Mouse (Mus musculus) macrophage (primary cell): ENCODE data around the gene Nucks1. TPM values are rescaled to one million over a fixed set of nuclear protein-coding genes. Genes with fewer than 3 reads are reported as not detected.

Source experiments
- H3K27ac ChIP-seq: fragments of 350-480 bp; formaldehyde crosslinking; 2 replicates; pipeline ENCODE4 v1.9.0; 2021
- H3K36me3 ChIP-seq: fragments of 350-480 bp; formaldehyde crosslinking; 2 replicates; pipeline ENCODE4 v1.9.0; 2021; ENCODE audit errors: inconsistent target
- H3K4me3 ChIP-seq: fragments of 350-480 bp; formaldehyde crosslinking; 2 replicates; pipeline ENCODE4 v1.9.0; 2021; ENCODE audit errors: inconsistent target
- H3K79me2 ChIP-seq: fragments of 350-480 bp; formaldehyde crosslinking; 2 replicates; pipeline ENCODE4 v1.9.0; 2021; ENCODE audit errors: inconsistent target
- WGBS: methylation state at CpG from one replicate; pipeline ENCODE4 v1.1.7; 2026; ENCODE audit warnings: inconsistent platforms; ENCODE audit not compliant: missing documents; 5-methylcytosine and 5-hydroxymethylcytosine counted together
- polyA plus RNA-seq: library from polyadenylated mRNA; stranded (reverse); fragments of 250-400 nt; gene quantifications from 3 replicates; pipeline ENCODE4 v1.2.4, GENCODE M21; 2018; ENCODE audit warnings: inconsistent platforms

Gene Nucks1
- polyA plus RNA-seq, 1 experiment from 2014 or later: 34.7 TPM

DNA sequence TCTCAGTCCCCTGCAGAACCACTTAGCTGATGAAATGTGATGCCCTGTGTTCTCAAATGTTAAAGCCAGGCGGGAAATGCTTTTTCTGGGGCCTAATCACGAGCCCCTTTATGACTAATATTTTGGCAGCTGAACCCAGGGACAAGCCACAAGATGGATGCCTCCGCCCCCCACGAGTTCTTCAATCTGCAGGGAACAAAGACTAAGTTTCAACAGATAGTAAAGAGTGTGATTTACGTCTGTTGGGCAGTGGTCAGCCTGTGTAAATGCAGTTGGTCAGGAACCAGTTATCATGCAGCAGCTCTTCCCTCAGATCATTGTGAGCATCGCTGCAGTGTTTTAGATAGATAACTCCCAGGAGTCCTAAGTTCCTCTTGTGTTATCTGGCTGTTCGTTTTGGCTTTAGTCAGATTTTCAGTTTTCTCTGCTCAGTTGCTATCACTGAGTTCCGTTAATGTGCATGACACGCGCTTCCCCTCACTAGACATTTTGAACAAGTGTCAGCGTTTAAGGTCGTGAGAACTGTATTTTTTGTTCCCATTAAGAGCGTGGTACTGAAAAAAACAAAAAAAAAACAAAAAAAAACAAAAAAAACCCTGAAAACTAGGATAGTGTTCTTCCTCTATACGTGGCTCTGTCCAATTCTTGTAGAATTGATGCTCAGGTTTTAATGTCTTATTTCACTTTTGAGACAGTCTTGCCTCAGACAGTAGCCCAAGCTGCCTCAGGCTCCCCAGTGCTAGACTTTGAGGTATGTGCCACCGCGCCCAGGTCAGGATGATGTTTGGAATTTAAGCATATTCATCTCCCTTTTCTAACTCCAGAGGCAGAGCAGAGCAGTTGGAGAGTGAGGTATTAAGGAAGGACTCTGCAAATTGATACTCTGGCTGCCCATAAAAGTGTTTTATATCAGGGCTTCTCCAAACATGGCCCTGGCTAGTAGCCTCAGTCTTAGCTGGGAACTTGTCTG is 32.6 kb downstream of the Nucks1 start:
- 50% methylated on average over 16 of the region's 16 CpGs for WGBS
- H3K27ac ChIP-seq: no peak overlapping the region
- H3K36me3 ChIP-seq: no peaks in the 10 kb centered on the region
- no peak overlapping the region for H3K4me3 ChIP-seq
- H3K79me2 ChIP-seq: no peaks in the 10 kb centered on the region

DNA sequence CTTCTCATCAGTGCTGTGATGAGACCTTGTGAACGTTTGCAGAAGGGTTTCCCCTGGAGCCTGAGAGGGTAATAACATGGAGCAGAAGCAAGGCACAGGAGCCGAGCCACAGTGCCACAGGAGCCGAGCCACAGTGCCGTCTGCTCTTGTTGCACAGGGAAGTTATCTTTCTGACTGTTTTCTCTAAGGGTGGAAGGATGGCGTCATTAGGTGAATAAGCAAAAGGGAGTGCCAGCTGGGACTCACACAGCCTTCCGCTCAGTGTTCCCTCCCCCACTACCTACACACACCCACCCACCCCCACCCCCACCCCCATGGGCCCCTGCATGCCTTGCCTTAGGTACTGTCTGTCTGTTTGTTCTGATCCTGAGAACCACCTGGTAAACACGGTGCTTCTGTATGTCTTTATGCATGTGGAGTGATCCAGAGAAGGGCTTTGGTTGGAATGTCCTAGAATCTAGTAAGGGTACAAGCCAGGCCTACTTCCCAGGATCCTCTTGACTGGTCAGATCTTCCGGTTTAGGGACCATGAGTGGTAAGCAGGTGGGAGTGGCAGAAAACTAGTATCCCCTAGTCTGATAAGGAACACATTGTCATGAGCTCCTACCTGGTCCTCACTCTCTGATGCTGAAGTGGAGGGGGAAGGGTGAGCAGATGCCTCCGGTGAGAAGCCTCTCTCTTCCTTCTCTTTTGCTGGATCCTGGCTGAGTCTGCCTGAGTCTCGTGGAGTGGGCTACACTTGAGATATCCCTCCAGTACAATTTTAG is 35.5 kb downstream of the Nucks1 start:
- H3K79me2 ChIP-seq: no peaks in the 10 kb centered on the region
- H3K36me3 ChIP-seq: no peaks in the 10 kb centered on the region
- 84% methylated on average over 10 of the region's 10 CpGs for WGBS
- no peak overlapping the region for H3K27ac ChIP-seq
- H3K4me3 ChIP-seq: no peak overlapping the region

DNA sequence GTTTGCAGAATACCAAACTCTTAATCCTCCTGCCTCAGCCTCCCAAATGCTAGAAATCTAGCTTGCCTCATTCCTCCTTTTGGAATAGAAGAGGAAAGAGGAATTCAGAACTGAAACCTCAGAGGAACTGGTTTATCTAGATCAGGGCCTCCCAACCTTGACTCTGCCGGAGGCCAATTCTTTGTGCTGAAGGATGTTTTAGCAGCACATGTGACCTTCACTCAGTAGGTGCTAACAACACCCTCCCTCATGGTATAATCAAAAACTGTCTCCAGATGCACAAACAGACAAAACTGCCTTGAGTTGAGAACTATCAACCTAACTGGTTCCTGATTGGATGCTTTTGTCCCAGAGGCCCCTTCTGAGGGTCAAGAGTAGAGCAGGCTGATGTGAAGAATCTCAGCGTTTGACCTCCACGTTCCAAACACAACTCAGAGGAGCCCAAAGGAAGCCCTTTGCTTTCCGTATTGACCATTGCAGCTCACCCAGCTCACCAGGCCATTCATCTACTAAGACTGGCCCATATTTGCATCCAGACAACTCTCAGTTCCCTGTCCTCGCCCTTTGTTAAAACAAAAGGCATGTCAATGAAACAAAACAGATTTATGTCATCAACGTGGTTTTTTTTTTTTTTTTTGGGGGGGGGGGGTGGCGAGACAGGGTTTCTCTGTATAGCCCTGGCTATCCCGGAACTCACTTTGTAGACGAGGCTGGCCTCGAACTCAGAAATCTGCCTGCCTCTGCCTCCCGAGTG is 36.3 kb downstream of the Nucks1 start:
- WGBS: 88% methylated on average over 10 of the region's 11 CpGs

DNA sequence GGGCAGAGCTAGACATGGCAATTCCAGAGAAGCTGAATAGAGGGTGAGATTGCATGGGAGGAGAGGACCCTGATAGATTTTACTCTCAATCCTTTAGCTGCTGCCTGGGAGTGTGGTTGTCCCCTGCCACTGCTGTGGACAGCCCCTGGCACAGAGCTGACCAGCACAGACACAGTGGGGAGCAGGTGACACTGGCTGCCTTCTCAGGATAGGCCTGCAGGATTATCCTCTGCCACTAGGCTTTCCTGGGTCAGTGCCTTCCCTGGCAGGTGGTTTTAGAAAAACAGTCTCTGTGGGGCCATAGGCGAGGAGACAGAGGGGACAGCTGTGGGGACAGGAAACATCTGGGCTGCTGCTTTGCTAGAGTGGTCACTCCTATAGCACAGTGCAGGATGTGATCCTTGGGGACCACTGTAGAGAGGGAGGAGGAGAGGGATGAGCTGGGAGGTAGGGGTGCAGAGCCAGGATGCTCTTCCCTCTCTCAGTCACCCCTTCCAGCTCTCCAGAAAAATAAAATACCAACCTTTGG is 37.7 kb downstream of the Nucks1 start:
- 38% methylated on average over 1 of the region's 1 CpGs for WGBS
- no peaks in the 10 kb centered on the region for H3K36me3 ChIP-seq
- no peak overlapping the region for H3K4me3 ChIP-seq
- no peak overlapping the region for H3K27ac ChIP-seq
- H3K79me2 ChIP-seq: no peaks in the 10 kb centered on the region

More for the DNA sequence above, 36.3 kb downstream of the Nucks1 start:
- Histone ChIP-seq H3K4me3 (no peak overlapping the region), H3K27ac (no peak overlapping the region), H3K36me3 (no peaks in the 10 kb centered on the region), H3K79me2 (no peaks in the 10 kb centered on the region)

DNA sequence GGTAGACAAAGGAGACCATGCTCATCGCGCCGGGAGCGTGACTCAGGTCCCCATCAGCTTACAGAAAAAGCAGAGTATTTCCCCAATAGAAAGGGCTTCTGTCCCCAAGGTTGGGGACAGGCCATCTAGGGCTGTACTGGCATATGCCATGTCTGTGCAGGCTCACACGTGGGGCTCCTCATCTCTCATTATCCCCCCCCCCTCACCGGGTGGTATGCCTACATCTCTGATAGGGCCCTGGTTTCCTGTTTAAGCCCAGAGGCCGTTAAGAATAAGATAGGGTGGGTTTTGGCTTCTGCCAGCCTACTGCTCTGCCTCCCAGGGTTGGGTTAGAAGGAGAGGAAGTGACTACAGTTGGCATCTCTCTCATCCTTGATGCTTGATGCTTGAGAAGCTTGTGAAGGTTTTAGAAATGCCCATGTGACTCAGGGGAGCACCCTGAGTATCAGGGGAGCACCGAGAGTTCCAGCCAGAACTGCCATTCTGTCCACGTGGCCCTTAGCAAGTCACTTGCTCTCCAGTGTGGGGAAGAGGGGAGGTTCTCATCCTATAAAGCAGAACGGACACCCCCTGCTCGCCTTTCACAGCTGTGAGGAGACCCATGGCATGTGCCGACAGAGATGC is 44.0 kb downstream of the Nucks1 start:
- Histone ChIP-seq H3K4me3 (no peak overlapping the region), H3K27ac (no peak overlapping the region), H3K79me2 (no peaks in the 10 kb centered on the region), H3K36me3 (no peaks in the 10 kb centered on the region)
- 55% methylated on average over 12 of the region's 12 CpGs for WGBS

DNA sequence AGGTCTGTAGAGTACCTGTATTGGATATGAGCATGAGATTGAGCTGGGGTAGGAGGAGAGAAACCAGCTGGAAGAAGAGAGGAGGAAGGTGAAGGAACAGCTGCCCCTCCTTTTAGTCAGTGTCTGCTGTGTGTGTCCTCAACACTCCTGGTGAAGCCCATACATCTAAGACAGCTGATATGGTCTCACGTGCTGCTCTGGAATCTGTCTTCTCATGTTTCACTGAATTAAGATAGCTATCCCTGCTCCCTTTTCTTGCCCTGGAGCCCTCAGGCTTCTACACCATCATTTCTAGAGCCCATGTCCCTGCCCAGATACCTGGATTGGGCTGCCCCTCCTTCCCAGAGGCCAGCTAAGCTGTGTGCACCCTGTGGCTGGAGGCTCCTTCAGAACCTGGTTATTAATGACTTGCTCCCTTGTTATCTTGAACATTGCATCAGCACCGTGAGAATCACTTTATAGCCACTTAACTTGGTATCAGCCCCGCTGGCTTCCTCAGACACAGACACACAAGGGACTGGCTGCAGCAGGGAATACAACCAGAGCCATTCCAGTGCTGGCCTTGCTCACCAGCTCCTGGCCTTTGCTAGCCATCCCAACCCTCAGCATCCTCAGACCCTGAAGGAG is 44.9 kb downstream of the Nucks1 start:
- no peaks in the 10 kb centered on the region for H3K79me2 ChIP-seq
- H3K27ac ChIP-seq: no peak overlapping the region
- WGBS: 95% methylated on average over 3 of the region's 3 CpGs
- H3K4me3 ChIP-seq: no peak overlapping the region
- no peaks in the 10 kb centered on the region for H3K36me3 ChIP-seq

DNA sequence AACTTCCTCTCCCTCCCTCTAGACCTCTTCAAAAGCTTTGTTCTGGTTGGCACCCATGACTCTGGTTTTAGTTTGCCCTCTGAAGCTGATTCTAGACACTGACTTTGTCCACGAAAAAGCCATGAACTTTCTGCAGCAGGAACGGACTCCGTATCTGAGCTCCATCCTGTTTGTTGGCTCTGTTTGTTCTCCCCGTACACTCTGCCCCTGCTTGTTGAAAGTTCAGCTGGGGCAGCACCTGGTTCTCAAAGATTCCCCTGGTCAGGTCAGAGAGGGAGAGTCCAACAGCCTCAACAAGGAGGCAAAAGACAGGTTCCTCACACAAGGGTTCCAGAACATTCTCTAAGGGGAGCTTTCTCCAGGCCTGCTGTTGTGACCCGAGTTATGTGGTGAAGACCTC is 47.1 kb downstream of the Nucks1 start:
- Histone ChIP-seq H3K4me3 (no peak overlapping the region), H3K36me3 (no peaks in the 10 kb centered on the region), H3K27ac (no peak overlapping the region), H3K79me2 (no peaks in the 10 kb centered on the region)
- WGBS: 86% methylated on average over 5 of the region's 5 CpGs

DNA sequence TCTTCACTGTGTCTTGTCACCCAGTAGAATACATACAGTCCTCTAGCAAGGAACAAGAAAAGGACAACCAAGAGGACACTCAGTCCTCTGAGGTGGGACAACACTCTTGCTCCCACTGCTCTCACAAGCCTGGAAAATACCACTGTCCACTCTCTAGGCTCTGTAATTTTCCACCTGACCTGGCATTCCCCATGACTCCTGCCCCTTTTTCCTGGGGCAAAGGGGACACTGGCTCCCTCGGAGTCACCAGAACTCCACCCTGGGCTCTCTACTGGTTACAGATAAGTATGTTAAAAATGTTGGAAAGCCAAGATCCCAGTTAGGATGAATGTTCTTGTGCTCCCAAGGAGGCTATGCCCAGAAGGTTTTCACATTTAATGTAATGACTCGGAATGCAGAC is 50.7 kb downstream of the Nucks1 start:
- H3K36me3 ChIP-seq: no peaks in the 10 kb centered on the region
- H3K79me2 ChIP-seq: no peaks in the 10 kb centered on the region
- H3K27ac ChIP-seq: no peak overlapping the region
- WGBS: 91% methylated on average over 1 of the region's 2 CpGs
- H3K4me3 ChIP-seq: no peak overlapping the region

DNA sequence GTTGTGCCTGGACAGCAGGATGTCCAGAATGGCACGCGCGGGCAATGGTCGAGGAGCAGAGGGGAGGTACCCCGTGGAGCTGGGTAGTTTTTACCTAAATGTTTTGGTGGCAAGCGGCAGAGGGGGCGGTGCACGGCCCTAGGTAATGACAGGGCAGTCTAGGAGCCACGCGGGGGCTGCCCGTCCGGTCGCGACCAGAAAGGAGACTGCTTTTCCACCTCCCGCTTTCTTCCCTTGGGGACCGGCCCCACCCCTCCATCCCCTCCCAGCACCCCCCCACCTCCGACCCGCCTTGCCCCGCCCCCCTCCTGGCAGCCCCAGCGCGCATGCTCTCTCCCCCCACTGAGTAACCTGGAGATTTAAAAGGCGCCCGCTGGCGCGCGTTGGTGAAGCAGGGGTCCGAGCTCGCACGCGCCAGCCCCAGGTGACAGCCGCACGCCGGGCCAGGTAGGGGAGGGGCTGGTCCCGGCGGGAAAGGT is 52.3 kb downstream of the Nucks1 start, which contains the start of gene Slc45a3:
TSS of gene Slc45a3 (plus strand) at position 362 of the 479 bp plus-strand sequence.
- H3K27ac ChIP-seq: no peak within 1 kb of the TSS
- whole genome bisulfite sequencing: 2% methylated on average over 23 of the region's 35 CpGs
- H3K36me3 ChIP-seq: no peaks in the 10 kb centered on the region
- H3K4me3 ChIP-seq: peak within 1 kb of the TSS; percentile 25; the same call in 1 of the 2 replicates
- no peaks in the 10 kb centered on the region for H3K79me2 ChIP-seq

DNA sequence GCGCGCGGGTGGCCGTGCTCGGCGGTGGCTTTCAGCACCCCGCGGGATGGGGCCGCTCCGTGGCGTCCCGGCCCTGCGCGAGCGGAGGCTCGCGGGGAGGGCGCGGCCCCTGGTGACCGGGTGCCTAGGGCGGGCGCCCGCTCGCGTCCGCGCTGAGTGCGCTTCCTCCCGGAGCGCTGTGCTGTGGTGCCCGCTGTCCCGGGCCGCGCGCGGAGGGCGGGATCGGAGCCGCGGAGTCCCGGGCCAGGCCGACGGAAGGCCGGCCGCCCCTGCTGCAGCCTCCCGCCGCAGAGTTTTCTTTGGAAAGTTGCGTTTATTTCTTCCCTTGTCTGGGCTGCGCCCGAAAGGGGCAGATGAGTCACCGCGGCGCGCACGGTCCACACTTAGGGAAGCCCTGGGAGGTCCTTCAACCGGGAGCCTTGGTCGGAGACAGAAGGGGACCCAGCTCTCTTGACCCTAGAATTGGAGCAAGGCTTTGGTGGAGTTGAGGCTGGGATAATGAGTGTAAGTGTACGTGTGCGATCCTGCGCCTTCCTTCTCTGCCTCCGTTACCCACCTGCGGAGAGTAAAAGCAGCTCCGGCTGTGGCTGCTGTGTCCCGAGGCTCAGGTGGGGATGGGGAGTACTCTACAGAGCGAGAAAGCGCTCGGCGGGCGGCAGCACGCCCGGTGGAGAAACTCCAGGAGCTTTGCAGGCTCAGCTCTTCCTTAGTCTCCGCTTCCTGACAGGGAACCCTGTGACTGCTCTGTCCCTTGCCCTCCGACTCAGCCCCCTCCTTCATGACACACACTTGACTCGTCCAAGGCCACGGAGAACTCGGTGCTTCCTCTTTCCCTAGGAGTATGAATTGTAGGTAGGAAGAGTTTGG is 53.0 kb downstream of the Nucks1 start:
- 1% methylated on average over 76 of the region's 76 CpGs for WGBS
- H3K27ac ChIP-seq: no peak overlapping the region

DNA sequence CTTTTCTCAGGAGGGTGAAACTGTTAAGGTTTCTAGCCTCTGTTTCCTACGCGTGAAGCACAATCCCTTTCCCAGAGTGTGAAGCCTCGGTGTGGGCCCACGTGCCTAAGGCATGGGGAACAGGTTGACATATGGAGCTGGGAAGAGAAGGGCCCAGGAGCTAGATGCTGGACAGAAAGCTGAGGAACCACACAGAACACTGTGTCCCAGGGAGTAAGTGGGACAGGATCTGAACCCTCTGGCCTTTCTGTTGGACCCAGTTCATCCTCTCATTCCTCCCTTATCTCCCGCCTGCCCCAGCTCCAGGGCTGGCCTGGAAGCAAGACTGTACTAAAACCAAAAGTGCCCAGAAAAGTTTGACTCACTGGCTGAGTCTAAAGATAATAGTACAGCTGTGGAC is 53.8 kb downstream of the Nucks1 start:
- WGBS: 71% methylated on average over 5 of the region's 5 CpGs
- Histone ChIP-seq H3K27ac (no peak overlapping the region), H3K4me3 (no peak overlapping the region), H3K36me3 (no peaks in the 10 kb centered on the region), H3K79me2 (no peaks in the 10 kb centered on the region)

More for the DNA sequence above, 53.0 kb downstream of the Nucks1 start:
- Histone ChIP-seq H3K4me3 (peak overlapping the region; percentile 25; the same call in 1 of the 2 replicates), H3K79me2 (no peaks in the 10 kb centered on the region), H3K36me3 (no peaks in the 10 kb centered on the region)

DNA sequence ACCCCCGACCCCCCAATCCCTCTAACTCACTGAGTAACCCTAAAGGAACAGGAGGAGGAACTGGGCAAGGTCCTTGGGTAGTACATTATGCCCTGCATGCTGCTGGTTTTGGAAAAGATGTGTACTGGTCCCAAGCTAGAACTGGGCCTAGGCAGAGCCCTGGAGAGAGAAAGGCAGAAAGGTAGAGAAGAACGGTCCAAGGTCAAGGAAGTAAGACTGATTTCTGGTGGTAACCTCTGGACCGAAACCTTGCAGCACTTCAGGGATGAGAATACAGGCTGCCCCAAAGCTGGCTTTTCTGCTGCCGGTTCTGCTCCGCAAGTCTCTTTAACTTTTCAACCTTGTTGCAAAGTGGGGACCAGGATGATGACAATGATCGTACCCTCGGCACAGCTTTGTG is 54.2 kb downstream of the Nucks1 start:
- H3K4me3 ChIP-seq: no peak overlapping the region
- 94% methylated on average over 7 of the region's 7 CpGs for WGBS
- H3K36me3 ChIP-seq: no peaks in the 10 kb centered on the region
- no peak overlapping the region for H3K27ac ChIP-seq
- no peaks in the 10 kb centered on the region for H3K79me2 ChIP-seq

DNA sequence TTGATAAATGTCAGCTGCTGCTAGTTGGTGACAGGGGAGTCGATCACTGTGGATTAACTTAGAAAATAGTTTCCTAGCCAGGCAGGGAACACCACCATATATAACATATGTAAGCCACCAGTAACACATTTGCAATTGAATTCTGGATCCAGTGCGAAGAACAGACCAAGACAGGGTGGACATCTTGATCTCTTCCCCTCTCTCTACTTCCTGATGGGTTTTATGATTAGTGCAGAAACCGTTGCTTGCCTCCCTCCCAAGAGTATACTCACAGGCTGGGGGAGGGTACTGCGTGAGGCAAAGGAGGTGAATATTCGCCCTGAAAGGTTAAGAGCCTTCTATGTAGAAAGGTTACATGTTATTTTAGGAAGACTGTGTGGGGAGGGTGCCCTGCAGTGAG is 55.5 kb downstream of the Nucks1 start:
- Histone ChIP-seq H3K36me3 (no peaks in the 10 kb centered on the region), H3K79me2 (no peaks in the 10 kb centered on the region), H3K4me3 (no peak overlapping the region), H3K27ac (no peak overlapping the region)
- 64% methylated on average over 5 of the region's 5 CpGs for WGBS
